Mouse (Mus musculus): Measurements from ENCODE around the gene Aqp5. TPM values are rescaled to one million over a fixed set of nuclear protein-coding genes. Genes with fewer than 3 reads are reported as not detected.

The Aqp5 gene
- polyA plus RNA-seq, 1 experiment: not detected

DNA sequence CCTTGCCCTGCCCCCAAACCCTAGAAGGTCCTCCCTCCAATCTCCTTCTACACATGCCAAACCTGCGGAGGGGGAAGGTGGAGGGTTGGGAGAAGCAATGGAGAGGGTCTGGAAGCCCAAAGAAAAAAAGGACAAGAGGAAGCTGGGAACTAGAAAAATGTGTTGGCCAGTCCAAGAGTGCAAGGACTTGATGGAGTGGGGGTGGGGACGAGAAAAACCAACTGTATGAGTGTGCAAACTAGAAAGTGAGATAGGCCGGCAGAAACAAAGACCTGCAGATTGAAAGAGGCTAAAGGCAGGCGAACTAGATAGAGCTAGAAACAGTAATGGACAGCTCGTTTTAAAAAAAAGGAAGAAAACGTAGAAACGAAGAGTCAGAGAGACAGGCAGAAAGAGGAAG, 878 bp upstream of the Aqp5 start:
- TF ChIP-seq CTCF (IDR thresholded peaks at IDR 0.05; ENCODE audit: low read depth, low read length) (no peak), EP300 (IDR thresholded peaks at IDR 0.05; ENCODE audit: insufficient read depth, low read depth, low read length) (no peak), POLR2A (IDR thresholded peaks at IDR 0.05; ENCODE audit: insufficient read depth, low read length) (no peak)
- H3K9ac ChIP-seq (ENCODE audit: low read depth, poor library complexity, severe bottlenecking): no peak overlapping the region
- H3K9me3 ChIP-seq (replicated peaks; ENCODE audit: control insufficient read depth, insufficient read depth, low read length, poor library complexity, severe bottlenecking): no peaks in the 10 kb centered on the region
- H3K36me3 ChIP-seq (ENCODE audit: control insufficient read depth, insufficient read depth, low read length, poor library complexity, severe bottlenecking): no peaks in the 10 kb centered on the region
- H3K27me3 ChIP-seq (ENCODE audit: control insufficient read depth, insufficient read depth, low read length, poor library complexity, severe bottlenecking): peaks cover 14% of the 10 kb centered on the region
- H3K27ac ChIP-seq (ENCODE audit: insufficient read depth, low read length): no peak overlapping the region
- peaks cover 3% of the 10 kb centered on the region for H3K4me1 ChIP-seq (ENCODE audit: control insufficient read depth, insufficient read depth, low read length)
- H3K4me3 ChIP-seq (ENCODE audit: low read depth, low read length): no peak overlapping the region

DNA sequence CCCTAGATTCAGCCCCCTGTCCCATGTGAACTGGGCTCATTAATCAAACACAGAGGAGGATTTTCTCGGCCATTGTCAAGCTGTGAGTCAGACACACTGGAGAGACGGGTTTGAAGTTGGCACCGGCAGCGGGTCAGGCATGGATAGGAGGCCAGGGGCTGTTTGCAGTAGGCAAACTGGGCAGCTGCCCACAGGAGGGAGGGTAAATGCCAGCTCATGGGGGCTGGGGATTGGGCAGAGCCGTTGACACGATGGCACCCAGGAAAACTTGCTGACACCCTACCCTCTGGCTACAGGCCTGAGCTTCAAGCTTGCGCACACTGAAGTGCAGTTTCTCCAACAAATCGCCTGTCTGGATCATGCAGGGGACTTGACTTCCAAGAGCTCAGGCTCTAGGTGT, 1.6 kb downstream of the Aqp5 start:
- H3K4me3 ChIP-seq (ENCODE audit: low read depth, low read length): no peak overlapping the region
- peaks cover 14% of the 10 kb centered on the region for H3K27me3 ChIP-seq (ENCODE audit: control insufficient read depth, insufficient read depth, low read length, poor library complexity, severe bottlenecking)
- H3K4me1 ChIP-seq (ENCODE audit: control insufficient read depth, insufficient read depth, low read length): peaks cover 5% of the 10 kb centered on the region
- H3K27ac ChIP-seq (ENCODE audit: insufficient read depth, low read length): no peak overlapping the region
- no peaks in the 10 kb centered on the region for H3K36me3 ChIP-seq (ENCODE audit: control insufficient read depth, insufficient read depth, low read length, poor library complexity, severe bottlenecking)
- no peaks in the 10 kb centered on the region for H3K9me3 ChIP-seq (replicated peaks; ENCODE audit: control insufficient read depth, insufficient read depth, low read length, poor library complexity, severe bottlenecking)
- TF ChIP-seq EP300 (IDR thresholded peaks at IDR 0.05; ENCODE audit: insufficient read depth, low read depth, low read length) (no peak), CTCF (IDR thresholded peaks at IDR 0.05; ENCODE audit: low read depth, low read length) (no peak), POLR2A (IDR thresholded peaks at IDR 0.05; ENCODE audit: insufficient read depth, low read length) (no peak)
- no peak overlapping the region for H3K9ac ChIP-seq (ENCODE audit: low read depth, poor library complexity, severe bottlenecking)

DNA sequence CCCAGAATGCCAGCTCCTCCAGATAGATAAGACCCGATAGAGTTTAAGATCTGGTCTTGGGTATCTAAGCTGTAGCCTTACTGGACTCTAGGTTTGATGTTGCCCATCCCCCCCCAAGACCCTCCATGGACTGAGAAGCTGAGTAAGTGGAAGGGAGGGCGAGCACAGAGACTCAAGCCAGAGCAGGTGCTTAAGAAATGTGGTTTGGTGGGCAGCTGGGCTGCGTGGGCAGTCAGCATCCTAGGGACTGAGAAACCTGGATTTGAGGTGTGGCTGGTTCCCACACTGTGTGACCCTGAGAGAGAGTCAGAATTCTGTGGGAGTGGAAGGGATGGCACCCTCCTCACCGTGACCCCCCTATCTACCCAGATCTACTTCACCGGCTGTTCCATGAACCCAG, 2.3 kb downstream of the Aqp5 start:
- H3K4me3 ChIP-seq (ENCODE audit: low read depth, low read length): no peak overlapping the region
- peaks cover 8% of the 10 kb centered on the region for H3K4me1 ChIP-seq (ENCODE audit: control insufficient read depth, insufficient read depth, low read length)
- no peaks in the 10 kb centered on the region for H3K9me3 ChIP-seq (replicated peaks; ENCODE audit: control insufficient read depth, insufficient read depth, low read length, poor library complexity, severe bottlenecking)
- TF ChIP-seq POLR2A (IDR thresholded peaks at IDR 0.05; ENCODE audit: insufficient read depth, low read length) (no peak), EP300 (IDR thresholded peaks at IDR 0.05; ENCODE audit: insufficient read depth, low read depth, low read length) (no peak), CTCF (IDR thresholded peaks at IDR 0.05; ENCODE audit: low read depth, low read length) (no peak)
- no peak overlapping the region for H3K27ac ChIP-seq (ENCODE audit: insufficient read depth, low read length)
- H3K9ac ChIP-seq (ENCODE audit: low read depth, poor library complexity, severe bottlenecking): no peak overlapping the region
- H3K36me3 ChIP-seq (ENCODE audit: control insufficient read depth, insufficient read depth, low read length, poor library complexity, severe bottlenecking): no peaks in the 10 kb centered on the region
- peaks cover 14% of the 10 kb centered on the region for H3K27me3 ChIP-seq (ENCODE audit: control insufficient read depth, insufficient read depth, low read length, poor library complexity, severe bottlenecking)

DNA sequence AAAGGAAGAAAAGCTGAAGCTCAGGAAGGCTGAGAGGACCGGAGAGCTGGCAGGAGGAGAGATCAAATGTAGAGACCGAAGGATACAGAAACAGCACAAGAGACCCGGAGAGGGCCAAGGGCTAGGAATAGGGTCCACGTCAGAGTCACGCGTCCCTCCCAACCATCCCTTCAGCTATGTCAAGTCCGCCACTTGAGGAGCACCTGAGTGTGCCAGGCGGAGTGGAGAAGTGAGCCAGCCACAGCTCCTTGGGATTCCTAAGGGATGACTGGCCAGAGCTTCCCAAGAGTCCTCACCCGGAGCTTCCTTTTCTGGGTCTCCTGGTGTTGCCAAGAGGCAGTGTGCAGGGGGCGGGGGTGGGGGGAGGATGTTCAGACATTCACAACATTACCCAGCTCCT, 4.4 kb downstream of the Aqp5 start:
- Histone ChIP-seq H3K9ac (ENCODE audit: low read depth, poor library complexity, severe bottlenecking) (no peak overlapping the region), H3K4me3 (ENCODE audit: low read depth, low read length) (no peak overlapping the region), H3K27ac (ENCODE audit: insufficient read depth, low read length) (no peak overlapping the region), H3K4me1 (ENCODE audit: control insufficient read depth, insufficient read depth, low read length) (peaks cover 4% of the 10 kb centered on the region), H3K27me3 (ENCODE audit: control insufficient read depth, insufficient read depth, low read length, poor library complexity, severe bottlenecking) (peaks cover 11% of the 10 kb centered on the region), H3K36me3 (ENCODE audit: control insufficient read depth, insufficient read depth, low read length, poor library complexity, severe bottlenecking) (no peaks in the 10 kb centered on the region), H3K9me3 (replicated peaks; ENCODE audit: control insufficient read depth, insufficient read depth, low read length, poor library complexity, severe bottlenecking) (no peaks in the 10 kb centered on the region)
- TF ChIP-seq POLR2A (IDR thresholded peaks at IDR 0.05; ENCODE audit: insufficient read depth, low read length) (no peak), EP300 (IDR thresholded peaks at IDR 0.05; ENCODE audit: insufficient read depth, low read depth, low read length) (no peak), CTCF (IDR thresholded peaks at IDR 0.05; ENCODE audit: low read depth, low read length) (no peak)

DNA sequence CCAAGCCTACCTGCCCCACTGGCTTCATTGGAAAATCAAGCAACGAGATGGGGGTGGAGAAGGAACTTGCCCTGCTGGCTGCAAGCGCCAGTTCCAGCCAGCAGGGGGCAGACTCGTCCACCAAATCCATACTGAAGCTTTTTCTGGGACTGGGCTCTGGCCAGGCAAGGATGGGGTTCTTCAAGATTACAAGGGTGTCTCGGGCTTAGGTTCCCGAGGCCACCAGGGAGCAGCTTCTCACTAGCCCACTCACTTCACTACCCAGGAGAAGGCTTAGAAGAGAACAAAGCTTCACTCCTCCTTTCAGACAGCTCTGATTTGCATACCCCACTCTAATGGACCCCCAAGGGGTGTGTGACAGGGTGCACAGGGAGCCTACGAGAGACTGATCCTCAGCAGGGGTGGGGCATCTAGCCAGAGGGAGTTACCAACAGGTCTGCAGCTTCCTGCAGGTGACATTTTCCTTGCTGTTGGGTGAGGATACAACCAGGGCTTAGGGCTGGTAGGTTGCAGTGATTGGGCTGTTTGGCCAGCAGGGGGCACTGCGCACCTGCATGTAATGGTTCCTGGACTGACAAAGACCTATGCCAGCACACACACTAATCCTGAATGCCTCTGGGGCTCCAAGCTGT, 5.6 kb downstream of the Aqp5 start:
- Histone ChIP-seq H3K4me3 (ENCODE audit: low read depth, low read length) (no peak overlapping the region), H3K9me3 (replicated peaks; ENCODE audit: control insufficient read depth, insufficient read depth, low read length, poor library complexity, severe bottlenecking) (no peaks in the 10 kb centered on the region), H3K4me1 (ENCODE audit: control insufficient read depth, insufficient read depth, low read length) (peaks cover 4% of the 10 kb centered on the region), H3K27ac (ENCODE audit: insufficient read depth, low read length) (no peak overlapping the region), H3K27me3 (ENCODE audit: control insufficient read depth, insufficient read depth, low read length, poor library complexity, severe bottlenecking) (no peaks in the 10 kb centered on the region), H3K9ac (ENCODE audit: low read depth, poor library complexity, severe bottlenecking) (no peak overlapping the region), H3K36me3 (ENCODE audit: control insufficient read depth, insufficient read depth, low read length, poor library complexity, severe bottlenecking) (no peaks in the 10 kb centered on the region)
- TF ChIP-seq CTCF (IDR thresholded peaks at IDR 0.05; ENCODE audit: low read depth, low read length): peak; percentile 97
- no peak for TF ChIP-seq POLR2A (IDR thresholded peaks at IDR 0.05; ENCODE audit: insufficient read depth, low read length)
- TF ChIP-seq EP300 (IDR thresholded peaks at IDR 0.05; ENCODE audit: insufficient read depth, low read depth, low read length): 0 out of 2 replicates have a peak, but pooled peaks have one; percentile 27

DNA sequence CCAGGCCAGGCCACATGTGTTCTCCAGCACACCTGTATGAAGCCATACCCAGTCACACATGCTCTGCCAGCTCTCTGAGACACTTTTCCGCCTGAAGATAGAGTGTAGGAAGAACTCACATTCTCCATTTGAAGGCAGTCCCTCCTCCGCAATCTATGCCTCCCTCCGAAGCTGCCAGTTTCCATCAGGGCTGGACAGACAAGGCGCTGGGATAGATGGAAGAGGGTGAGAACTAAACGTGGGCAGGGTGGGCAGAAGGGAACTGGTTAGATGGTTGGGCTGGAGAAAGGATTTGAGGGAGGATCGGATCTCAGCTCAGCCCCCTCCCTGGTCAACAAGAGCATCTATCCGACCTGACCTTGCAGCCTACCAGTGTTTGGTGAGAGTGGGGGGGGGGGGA, 6.3 kb downstream of the Aqp5 start:
- no peaks in the 10 kb centered on the region for H3K27me3 ChIP-seq (ENCODE audit: control insufficient read depth, insufficient read depth, low read length, poor library complexity, severe bottlenecking)

More for the DNA sequence above, 6.3 kb downstream of the Aqp5 start:
- H3K4me1 ChIP-seq (ENCODE audit: control insufficient read depth, insufficient read depth, low read length): peaks cover 4% of the 10 kb centered on the region
- H3K9ac ChIP-seq (ENCODE audit: low read depth, poor library complexity, severe bottlenecking): no peak overlapping the region
- no peak for TF ChIP-seq EP300 (IDR thresholded peaks at IDR 0.05; ENCODE audit: insufficient read depth, low read depth, low read length)
- TF ChIP-seq CTCF (IDR thresholded peaks at IDR 0.05; ENCODE audit: low read depth, low read length): no peak
- TF ChIP-seq POLR2A (IDR thresholded peaks at IDR 0.05; ENCODE audit: insufficient read depth, low read length): no peak
- no peaks in the 10 kb centered on the region for H3K9me3 ChIP-seq (replicated peaks; ENCODE audit: control insufficient read depth, insufficient read depth, low read length, poor library complexity, severe bottlenecking)
- no peaks in the 10 kb centered on the region for H3K36me3 ChIP-seq (ENCODE audit: control insufficient read depth, insufficient read depth, low read length, poor library complexity, severe bottlenecking)
- no peak overlapping the region for H3K4me3 ChIP-seq (ENCODE audit: low read depth, low read length)
- no peak overlapping the region for H3K27ac ChIP-seq (ENCODE audit: insufficient read depth, low read length)

Measured in ES-Bruce4 (cell line).